Mouse (Mus musculus): ENCODE measurements around the gene Barhl1.

Gene Barhl1

DNA sequence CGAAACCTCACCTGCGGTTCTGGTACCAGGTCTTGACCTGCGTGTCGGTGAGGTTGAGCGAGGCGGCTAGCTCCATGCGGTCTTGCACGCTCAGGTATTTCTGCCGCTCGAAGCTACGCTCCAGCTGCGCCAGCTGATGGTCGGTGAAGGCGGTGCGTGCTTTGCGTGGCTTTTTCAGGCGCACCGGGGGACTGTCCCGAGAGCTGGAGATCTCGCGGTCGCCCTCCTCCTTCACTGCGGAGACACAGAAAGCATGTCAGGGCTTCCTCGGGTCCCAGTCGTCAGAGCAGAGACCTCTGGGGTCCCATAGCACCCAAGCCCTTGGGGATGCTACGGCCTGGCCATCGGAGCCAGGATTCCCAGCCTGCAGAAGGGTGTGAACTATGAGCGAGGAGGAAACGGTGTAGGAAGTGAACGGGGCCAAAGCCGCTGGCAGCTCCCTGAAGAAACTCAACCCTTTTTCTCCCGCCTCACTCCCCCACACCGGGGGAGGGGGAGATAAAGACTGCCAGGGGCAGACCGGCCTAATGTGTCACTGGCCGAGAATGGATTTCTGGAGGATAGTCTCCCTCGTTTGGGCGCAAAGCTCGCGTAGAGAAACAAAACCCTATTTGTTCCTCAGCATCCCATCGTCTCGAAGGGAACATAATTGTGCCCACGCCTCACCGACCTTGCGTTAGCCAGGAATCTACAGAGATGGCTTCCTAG lies 5.0 kb downstream of the Barhl1 start:
- DNase-seq (ENCODE audit: low spot score), result no peak

DNA sequence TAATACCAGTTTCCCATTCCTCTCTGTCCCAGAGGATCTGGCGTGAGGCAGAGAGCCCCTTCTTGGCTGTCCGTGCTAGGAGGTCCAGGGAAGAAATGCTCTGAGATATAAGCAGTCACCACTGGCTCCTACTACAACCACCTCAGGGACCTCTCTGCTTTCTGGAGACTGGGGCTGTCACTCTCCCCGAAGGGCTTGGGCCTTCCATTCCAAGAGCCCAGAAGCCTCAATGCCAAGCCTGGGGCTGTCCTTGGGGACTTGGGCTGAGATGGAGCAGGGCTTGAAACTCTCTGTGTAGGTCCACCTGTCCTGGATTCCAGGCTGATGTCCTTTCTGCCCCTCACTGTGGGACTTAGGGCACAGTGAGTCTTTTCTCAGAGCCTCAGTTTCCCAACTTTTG lies 5.6 kb downstream of the Barhl1 start:
- no peak for DNase-seq (ENCODE audit: low spot score)

DNA sequence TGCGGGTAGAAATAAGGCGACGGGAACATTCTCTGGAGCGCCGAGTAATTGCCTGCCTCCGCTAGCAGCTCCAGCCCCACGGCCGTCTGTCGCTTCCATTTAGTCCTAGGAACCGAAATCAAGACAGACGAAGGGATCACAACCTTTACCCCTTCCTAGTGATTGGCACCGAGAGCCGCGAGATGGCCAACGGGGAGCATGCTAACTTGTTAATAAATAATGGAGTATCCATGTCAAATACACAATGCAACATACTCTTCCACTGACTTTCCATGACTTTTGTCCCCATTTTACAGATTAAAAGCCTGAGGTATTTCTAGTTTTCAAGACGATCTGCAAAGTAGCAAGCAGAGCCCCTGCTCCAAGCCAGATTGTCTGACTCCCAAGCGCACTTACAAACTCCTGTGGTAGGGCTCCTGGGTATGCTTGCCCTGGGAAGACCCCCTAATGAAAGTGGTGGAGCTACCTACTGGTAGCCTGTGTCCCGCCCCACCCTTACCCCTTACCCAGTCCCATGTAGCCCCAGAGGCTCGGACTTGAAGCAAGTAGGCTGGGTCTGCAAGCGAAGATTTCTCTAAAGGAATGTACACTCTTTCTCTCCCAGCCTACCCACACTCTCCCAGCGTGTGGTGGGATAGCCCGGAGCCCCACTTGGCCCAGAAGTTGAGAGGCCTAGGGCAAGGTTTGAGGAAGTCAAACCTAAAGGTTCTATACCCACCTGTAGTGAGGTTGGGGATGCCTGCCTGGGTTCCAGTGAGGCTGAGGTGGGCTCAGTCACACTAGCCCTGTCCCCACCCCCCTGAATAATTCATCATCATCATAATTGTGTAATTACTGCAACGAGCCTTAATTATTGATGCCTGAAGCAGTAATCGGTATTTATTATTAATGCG lies 6.4 kb downstream of the Barhl1 start:
- no peak for DNase-seq (ENCODE audit: low spot score)

DNA sequence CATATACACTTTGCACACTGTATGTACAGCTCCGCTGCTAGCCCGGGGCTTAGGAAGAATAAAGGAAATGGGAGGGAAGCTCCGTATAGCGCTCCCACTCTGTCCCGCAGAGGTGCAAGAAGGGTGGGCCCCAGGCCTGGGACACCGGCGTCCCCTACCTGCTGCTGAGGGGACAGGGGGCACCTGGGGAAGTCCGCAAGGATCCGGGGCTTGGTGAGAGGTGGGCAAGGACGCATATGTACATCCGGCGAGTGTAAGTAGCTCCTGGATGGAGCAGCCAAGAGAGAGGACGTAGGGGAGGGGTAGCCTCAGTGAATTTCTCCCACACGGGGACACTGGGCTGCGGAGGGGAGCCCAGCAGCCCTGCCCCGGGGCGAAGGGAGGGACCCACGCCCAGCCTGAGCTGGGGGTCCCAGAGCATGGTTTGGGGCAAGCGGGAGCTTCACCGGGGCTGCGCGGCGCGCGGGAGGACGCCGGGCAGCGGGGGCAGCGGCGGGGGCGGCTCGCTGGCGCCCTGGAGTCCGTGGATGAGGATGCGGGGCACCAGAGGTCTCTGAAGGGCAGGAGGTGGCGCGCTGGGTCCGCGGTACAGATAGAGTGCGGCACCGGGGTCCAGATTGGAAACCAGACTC lies 7.2 kb downstream of the Barhl1 start:
- DNase-seq (ENCODE audit: low spot score), result no peak

DNA sequence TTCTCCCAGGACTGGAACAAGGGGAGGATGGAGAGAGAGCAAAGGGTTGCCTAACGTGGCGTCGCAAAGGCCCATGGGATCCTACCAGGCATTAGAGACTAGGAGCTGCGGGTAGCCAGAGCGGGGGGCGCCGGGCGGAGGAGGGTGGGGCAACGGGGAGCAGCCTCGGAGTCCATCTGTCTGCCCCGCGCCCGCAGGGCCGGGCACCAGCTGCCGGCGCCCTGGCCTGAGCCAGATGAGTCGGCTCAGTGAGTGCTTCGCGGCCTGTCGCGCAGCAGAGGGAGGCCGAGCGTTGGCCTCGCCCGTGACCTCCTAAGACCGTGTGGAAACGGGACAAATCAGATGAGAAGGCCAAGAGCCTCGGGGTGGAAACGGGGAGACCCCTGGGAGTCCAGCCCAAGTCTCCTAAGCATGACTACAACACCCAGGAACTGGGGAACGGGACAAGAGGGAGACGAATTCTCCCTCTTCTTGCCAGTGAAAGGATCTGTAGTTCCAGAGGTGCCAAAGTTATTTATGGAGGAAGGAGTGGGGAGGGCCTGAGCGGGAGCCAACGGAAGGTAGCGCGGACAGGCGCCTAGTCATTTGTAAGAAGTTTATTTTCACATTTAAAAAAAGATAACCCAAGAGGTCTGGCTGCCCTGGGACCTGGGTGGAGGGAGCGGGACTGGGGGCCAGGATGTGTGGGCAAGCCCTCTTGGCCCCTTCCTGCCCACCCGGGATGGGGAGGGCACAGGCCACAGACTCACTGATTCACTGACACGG lies 7.9 kb downstream of the Barhl1 start:
- DNase-seq (ENCODE audit: low spot score), result no peak

DNA sequence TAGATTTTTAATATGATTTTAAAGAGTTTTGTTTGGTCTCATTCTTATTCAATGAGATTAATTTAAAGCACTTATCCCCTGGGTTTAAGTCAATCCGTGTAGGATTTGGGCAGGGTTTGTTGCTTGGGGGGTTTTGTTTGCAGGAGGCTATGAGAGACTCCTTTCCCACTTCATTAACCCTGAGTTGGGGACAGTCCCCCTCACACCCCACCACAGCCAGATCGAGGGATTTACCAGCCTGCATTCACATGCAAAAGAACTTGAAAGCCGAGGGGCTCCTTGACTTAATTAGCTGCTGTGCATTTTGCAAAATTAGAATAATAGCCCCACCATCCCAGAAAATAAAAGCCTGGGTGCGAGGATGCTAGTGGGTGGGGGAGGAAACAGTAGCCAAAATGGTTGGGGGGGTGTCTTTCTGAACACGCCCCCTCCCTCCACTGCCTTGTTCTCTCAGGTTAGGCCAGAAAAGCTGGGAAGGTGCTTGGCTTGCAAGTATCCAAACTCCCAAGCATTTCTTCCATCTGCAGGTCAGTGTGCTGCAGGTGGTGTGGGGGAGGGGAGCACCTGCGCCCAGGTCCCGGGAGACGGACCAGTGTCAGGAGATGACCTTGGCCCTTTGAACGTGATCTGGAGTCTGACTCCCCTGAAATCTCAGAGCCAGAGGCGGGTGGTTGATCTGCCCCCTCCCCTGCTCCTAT lies 8.6 kb downstream of the Barhl1 start:
- no peak for DNase-seq (ENCODE audit: low spot score)

DNA sequence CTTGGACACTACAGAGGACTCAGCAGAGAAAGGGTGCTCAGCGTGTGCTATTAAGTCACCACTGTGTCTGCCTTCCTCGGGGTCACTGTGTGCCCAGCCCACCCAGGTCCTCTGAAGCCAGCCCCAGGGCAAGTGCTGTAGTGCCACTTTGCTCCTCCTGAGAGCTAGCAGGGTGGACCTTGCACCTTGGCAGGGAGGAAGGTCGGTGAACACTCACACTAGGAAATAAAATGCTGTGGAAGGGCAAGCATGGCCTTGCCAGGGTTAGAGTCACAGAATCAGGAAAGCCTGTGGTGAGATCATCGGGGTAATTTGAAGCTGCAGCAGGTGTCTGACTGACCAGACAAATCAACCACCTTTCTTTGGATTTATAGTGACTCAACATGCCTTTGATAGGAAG lies 10.9 kb downstream of the Barhl1 start:
- no peak for DNase-seq (ENCODE audit: low spot score)

DNA sequence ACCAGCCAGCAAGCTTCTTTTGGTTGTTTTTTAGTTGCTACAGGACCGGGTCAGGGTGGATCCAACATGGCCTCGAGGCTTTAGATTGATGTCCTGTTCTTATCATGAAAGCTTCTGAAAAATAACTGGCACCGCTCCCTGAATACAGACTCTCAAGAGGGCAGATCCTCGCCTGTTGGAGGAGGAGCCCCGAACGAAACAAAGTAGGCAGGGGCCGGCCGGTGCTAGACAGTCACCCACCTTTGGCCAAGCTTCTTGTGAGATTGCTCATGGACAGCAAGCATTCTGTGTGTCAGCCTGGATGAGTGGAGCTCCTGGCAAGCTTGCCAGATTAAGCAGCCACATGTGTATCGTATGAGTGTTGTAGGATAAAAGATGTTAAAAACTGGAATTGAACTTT lies 11.7 kb downstream of the Barhl1 start:
- DNase-seq (ENCODE audit: low spot score), result no peak

DNA sequence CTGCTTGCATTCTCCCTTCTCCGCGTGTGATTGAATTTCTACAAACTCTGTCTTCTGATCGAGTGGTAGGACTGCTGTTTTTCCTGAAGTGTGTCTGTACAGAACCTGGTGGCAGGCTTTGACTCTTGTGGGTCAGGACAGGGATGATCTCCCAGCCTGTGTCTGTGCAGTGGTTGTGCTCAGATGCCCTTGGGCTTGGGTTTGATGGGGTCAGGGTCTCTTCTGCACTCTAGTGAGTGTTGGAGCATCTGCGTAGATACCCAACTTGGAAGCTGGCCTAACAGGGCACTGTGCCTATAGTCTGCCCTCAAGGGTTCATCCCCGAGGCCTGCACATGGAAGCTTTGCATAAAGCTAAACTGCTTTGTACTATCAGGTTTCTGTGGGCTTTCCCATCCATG lies 12.6 kb downstream of the Barhl1 start:
- no peak for DNase-seq (ENCODE audit: low spot score)

DNA sequence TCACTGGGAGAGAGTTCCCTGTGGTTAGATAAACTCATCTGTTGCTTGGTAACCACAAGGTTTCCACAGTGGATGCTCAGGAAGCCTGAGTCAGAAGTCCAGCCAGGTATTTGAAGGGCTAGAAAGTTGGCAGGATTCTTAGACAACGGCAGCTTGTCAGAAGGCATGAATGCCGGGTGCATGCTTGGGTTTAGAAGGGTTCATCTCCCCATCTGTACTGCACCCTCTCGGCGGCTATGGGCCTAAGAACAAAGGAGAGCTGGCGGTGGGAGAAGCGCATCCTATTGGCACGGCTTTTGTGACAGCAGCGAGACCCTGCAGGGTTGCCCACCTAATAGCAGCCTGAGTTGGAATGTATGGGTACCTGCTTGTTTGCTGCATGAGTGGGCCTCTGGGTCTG lies 14.2 kb downstream of the Barhl1 start:
- no peak for DNase-seq (ENCODE audit: low spot score)

DNA sequence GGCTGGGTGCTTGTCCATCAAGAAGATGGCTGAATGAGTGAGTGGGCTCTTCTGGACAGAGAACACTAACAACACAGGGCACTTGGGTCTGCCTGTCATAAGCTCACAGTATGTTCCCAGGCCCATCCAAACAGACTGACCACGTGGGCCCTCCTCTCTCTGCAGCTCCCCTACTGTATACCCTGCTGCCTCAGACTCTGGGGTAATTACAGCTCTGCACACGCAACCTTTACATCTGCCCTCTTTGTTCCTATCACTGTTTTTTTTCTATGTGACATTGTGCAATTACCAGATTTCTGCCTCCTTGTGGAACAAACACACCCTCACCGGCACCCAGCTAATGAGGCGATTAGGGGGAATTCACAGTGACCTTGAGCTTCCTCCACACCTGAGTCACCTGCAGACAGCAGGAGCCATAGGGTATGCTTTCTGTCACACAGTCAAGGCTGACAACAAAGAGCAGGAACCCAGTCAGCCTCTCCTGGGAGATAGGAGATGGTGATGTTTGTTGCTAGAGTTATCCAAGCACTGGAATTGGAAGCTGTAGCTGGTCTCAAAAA lies 19.0 kb downstream of the Barhl1 start:
- DNase-seq (ENCODE audit: low spot score), result no peak

DNA sequence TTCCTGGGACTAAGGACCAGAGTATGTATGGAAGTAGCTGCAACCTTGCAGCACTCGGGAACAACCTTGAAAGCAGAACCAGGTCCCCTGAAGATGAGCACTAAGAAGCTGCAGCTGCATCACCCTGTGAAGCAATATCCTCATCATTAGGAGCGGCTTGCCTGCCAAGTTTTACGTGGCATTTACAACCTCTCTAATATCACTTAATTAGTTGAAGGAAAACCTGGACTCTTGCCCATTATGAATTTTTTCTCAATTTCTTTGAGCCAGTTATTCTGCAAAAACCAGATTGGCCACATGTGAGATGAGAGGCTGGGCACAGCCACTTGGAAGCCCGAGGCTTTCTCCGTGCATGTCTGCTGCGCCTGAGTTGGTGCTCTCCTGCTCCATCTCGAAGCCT lies 20.6 kb downstream of the Barhl1 start:
- DNase-seq (ENCODE audit: low spot score), result no peak

DNA sequence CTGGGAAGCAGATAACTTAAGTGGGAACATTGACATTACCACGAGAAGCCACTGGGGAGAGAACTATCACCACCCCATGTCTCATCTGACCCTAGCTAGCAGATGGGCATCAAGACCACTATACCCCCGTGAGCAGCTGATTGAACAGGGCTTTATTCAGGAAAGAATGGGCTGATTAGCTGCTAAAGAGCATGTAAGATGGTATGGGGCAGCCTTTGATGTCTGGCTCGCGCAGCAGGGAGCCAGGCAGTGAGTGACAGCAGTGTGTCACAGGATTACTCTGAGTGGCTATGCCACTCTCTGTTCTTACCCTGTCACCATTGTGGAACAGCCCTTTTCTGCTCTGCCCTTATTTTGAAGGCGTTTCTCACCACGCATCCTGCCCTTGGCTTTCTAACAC lies 22.9 kb downstream of the Barhl1 start:
- no peak for DNase-seq (ENCODE audit: low spot score)

DNA sequence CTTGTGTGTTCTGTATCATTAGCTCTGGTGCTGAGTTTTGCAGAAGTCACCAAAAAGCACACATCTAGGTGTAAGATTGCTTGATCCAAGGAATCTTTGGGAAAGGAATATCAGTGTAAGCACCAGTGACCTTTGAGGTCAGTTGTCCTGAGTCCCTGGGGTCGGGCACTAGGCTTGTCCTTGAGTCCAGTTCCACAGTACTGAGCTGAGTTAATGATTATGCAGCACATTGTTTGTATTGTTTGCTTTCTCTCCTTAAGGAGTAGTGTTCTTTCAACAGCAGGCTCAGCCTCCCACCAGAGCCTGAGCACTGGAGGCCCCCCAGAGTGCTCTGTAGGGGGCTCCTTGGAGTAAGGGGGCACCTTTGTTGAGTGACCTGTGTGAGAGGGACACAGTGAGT lies 23.7 kb downstream of the Barhl1 start:
- no peak for DNase-seq (ENCODE audit: low spot score)

DNA sequence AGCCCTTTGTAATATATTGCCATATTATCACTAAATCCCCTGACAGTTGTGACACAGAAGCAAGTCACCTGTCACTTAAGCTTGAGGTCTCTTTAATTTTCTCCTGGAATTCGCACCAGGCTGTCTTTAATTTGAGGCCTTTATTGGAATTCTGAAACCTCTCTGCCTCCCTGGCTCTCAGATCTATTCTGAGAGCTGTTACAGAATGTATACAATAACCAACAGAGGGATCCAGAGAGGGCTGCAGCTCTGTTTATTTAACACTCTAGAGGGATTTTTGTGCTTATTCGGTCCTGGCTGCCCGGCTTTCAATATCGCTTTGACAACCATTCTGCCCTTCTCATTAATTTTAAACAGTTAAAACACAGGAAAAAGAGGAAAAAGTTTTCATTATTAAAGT lies 31.6 kb downstream of the Barhl1 start:
- DNase-seq (ENCODE audit: low spot score), result no peak

DNA sequence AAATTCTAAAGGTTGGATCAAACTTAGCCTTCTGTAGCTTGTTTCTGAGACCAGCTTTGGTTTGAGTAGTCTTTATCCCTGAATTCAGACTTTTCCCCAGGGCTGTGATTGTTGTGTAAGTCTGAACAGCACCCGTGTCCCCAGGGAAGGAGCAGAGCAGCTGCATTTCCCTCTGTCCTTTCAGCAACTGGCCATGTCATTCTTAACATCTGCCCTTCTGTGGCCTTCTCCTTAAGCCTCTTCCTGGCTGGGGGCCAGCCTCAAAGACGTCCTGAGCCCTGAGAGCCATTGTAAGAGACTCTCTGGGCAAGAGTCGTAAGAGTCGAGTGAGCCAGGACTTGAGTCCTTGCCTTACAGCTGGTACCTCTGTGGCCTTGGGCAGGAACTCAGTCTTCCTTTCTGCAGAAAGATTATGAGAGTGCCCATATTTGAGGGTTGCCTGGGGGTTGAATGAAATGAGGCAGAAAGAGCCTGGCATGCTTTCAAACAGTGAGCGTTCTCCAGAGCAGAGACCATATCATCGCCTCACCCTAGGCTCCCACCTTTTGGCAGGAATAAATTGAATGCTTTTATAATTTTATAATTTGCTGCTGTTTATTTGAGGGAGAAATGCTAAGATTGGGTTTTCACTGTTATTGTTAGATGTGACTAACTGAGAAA lies 33.5 kb downstream of the Barhl1 start:
- DNase-seq (ENCODE audit: low spot score), result no peak

DNA sequence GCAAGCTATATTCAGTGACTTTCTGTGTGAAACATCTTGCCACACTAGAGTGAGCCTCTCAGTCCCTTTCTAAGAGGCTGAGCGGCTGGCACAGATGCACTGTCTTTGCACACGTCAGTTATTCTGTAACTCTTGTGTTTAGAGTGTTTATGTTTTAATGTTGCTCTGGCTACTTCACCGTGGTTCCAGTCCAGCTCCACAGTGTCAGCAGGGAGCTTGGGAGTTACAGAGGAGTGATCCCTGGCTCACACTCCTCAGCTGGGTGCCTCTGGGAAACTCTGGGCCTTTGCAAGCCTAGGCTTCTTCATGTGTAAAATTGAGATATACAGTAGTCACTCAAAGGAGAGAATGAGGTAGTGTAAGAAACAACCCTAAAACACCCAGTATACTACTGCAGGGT lies 34.4 kb downstream of the Barhl1 start:
- DNase-seq (ENCODE audit: low spot score), result no peak

DNA sequence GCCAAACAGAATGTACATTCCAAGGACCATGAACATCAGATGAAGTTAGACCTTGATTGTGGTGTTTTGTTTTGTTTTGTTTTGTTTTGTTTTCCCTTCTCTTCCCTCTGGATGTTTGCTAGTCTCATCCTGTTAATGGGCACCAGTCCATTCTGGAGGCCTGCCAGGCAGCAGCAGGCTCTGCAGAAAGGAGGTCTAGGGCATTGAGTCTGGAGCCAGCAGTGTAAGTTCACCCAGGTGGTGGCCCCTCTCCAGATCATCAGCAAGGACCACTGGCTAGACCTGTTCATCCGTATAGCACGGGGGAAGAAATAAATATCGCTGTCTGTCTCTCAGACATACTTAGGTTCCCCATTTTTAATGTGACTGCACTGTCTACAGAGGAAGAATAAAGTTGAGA lies 35.2 kb downstream of the Barhl1 start:
- DNase-seq (ENCODE audit: low spot score), result no peak

DNA sequence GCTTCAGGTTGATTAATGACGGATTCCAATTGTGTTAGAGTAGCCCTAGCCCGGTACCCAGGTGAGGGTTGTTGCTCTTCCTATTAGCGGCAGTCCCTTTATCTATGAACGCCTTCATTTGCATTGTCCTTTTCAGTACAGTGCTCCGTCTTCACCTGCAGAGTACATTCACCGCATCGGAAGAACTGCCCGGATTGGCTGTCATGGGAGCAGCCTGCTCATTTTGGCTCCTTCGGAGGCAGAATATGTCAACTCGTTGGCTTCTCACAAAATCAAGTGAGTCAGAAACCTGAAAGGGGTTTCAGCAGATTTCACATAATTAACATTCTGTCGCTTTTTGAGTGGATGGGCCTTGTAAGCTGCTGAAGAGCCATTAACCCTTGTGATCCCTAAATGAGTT lies 40.9 kb downstream of the Barhl1 start:
- DNase-seq (ENCODE audit: low spot score), result no peak

DNA sequence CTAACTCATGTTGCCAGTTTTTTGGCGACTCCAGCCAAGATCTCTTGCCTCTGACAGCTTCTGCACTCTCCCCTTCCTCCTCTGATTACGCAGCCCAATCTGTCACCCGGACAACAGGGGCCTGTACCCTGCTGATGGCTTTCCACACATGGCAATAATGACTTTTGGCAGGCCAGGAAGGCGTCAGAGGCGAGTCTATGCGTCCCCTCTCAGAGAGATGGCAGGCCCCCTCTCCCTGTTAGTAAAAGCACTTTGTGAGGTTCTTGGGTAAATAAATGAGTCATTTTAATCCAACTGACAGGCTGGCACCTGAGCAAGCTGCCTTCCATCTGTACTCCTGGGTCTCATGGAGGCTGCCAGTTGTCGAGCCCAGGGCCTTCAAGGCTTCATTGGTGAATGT lies 49.0 kb downstream of the Barhl1 start:
- DNase-seq (ENCODE audit: low spot score), result no peak

DNA sequence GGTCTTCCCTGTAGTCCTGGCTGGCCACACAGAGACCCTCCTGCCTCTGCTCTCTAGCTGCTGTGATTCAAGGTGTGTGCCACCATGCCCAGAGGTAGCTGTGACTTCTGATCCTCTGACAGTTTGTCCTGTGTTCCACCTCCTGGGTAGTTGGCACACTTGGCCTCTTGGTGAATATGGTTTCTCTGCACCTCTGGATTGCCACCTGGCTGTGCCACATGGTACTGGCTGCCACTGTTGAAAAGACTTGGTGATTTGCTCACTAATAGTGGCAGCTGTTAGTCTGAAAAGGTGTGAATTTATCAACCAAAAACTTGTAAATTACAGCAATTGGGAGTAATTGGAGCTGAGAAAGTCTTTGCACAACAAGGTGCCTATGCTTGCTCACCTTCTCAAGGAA lies 52.6 kb downstream of the Barhl1 start:
- DNase-seq (ENCODE audit: low spot score), result no peak

All from layer of hippocampus, adult 11-12 months (tissue).